Mouse (Mus musculus) lung, adult 2 months (tissue): ENCODE data around the gene Gm21970.

Experiments
- CTCF ChIP-seq: fragments of 200-500 bp; IDR thresholded peaks from 2 replicates; pipeline ENCODE4 v1.5.1; 2011; ENCODE audit warnings: mild to moderate bottlenecking, low read length, control low read depth; ENCODE audit not compliant: insufficient read depth
- POLR2A ChIP-seq: fragments of 200-500 bp; IDR thresholded peaks from 2 replicates; pipeline ENCODE4 v1.6.1; 2011; ENCODE audit warnings: low read depth, mild to moderate bottlenecking, control low read depth, low read length, borderline replicate concordance; ENCODE audit errors: extremely low read depth

DNA sequence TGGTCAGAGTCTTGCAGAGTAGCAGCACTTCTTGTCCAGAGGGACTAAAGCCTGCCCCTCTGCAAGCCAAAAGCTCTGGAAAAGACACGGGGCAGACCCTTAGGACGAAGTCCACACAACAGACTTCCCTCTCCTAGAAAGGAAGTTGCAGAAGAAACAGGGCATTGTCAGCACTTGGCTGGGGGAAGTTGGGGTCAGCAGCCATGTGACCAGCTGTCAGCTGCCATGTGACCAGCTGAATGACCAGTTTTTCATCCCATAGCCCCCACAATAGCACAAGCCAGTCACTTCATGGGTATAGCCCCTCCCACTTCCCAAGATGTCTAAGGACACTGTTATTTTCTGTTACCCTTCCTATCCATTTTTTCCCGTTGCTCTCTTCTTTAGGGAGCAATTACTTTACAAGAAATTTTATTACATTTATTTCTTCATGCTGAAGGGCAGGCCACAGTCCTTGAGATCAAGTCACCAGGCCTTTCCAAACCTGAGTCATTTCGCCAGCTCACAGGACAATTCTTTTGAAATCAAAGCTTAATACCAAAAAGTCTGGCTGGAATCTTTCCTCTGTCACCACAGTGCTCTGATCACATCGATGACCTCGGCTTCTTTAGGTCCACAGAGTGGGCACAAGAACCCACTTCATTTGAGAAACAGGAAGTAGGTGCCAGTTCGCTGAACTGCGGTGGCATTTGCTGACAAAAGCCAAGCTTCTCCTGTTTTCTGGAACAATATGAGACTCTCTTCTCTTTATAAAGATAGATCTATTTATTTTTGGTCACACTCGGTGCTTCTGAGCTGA is 24.1 kb downstream of the Gm21970 start:
- TF ChIP-seq POLR2A = no peak
- no peak for TF ChIP-seq CTCF
